Mouse (Mus musculus) bone marrow, adult 2 months (tissue): ENCODE data around the gene Mtmr14. TPM values are rescaled to one million over a fixed set of nuclear protein-coding genes. Genes with fewer than 3 reads are reported as not detected.

ENCODE experiments used
- H3K27ac ChIP-seq: fragments of 200-500 bp; 2 replicates; pipeline ENCODE4 v1.5.1; 2012; ENCODE audit warnings: low read depth, mild to moderate bottlenecking, control low read depth, inconsistent platforms, low read length; ENCODE audit not compliant: control insufficient read depth, poor library complexity, insufficient read depth
- H3K4me1 ChIP-seq: fragments of 200-500 bp; 2 replicates; pipeline ENCODE4 v1.6.1; 2011; ENCODE audit warnings: low read length; ENCODE audit not compliant: control insufficient read depth, insufficient read depth
- H3K4me3 ChIP-seq: fragments of 200-500 bp; replicated peaks from 2 replicates; pipeline ENCODE3; 2011; ENCODE audit warnings: mild to moderate bottlenecking, low read depth, low read length, control low read depth; ENCODE audit not compliant: control insufficient read depth
- CTCF ChIP-seq: fragments of 200-500 bp; IDR thresholded peaks from 2 replicates; pipeline ENCODE4 v1.5.1; 2011; ENCODE audit warnings: low read length, control low read depth; ENCODE audit not compliant: control insufficient read depth, insufficient read depth
- POLR2A ChIP-seq: fragments of 200-500 bp; IDR thresholded peaks from 2 replicates; pipeline ENCODE4 v1.6.1; 2011; ENCODE audit warnings: low read depth, mild to moderate bottlenecking, control low read depth, low read length, borderline replicate concordance; ENCODE audit not compliant: control insufficient read depth
- WGBS: fragments of 180-500 bp; shearing (Covaris S2); methylation state at CpG from one replicate; pipeline ENCODE4 v1.1.7; 2018; 5-methylcytosine and 5-hydroxymethylcytosine counted together
- polyA plus RNA-seq: library from polyadenylated mRNA; stranded (reverse); fragments of >200 nt; gene quantifications from 2 replicates; pipeline ENCODE4 v1.2.4, GENCODE M21; 2011; ENCODE audit warnings: low replicate concordance; ENCODE audit not compliant: missing spikeins, insufficient read depth, insufficient read length

Gene Mtmr14
- polyA plus RNA-seq, 1 experiment, result 35.8 TPM

DNA sequence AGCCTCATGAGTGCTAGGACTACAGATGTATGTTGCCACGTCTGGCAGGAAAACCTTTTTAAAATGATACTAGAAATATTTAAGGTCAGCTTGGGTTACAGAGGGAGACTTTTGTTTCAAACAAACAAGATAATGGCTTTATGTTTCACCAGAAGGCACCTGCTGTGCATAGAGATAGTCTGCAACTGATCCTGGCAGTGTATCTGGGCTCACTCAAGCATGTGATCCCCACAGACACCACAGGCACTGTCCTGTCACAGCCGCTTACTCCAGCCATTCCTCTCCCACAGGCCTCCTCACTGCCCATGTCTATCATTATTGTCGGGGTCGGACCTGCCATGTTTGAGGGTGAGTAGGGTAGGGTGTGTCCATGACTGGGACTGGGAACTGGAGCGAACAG lies 63.7 kb downstream of the Mtmr14 start:
- Histone ChIP-seq H3K4me1 (no peaks in the 10 kb centered on the region), H3K27ac (no peak overlapping the region), H3K4me3 (no peak overlapping the region)
- 75% methylated on average over 5 of the region's 5 CpGs for WGBS
- TF ChIP-seq POLR2A (no peak), CTCF (no peak)

DNA sequence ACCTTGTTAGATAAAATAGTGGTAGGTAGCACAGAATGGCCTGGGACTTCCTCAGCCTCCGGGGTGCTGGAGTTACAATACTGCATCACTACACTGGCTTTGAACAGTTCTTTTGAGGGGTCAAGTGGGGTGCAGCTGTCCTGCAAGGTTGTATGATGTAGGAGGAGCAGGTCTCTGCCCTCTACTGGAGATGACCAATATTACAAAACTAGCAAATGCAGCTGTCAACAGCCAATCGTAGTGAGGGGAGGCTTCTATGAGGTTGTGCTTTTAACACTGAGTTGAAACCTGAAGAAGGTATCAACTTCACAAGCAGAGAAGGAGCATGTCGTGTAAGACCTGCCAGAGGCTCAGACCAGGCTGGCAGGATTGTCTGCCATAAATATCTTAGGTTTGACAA lies 64.6 kb downstream of the Mtmr14 start:
- Histone ChIP-seq H3K4me1 (no peaks in the 10 kb centered on the region), H3K27ac (no peak overlapping the region), H3K4me3 (no peak overlapping the region)
- peak; percentile 57 for TF ChIP-seq CTCF
- TF ChIP-seq POLR2A, result no peak
- 8% methylated on average over 3 of the region's 3 CpGs for WGBS

GRCm38 (mm10) chr6:113306322-113306985 lies 68.8 kb downstream of the Mtmr14 start:
- TF ChIP-seq POLR2A (peak; percentile 69; the same call in 1 of the 2 replicates), CTCF (no peak)
- no peaks in the 10 kb centered on the region; the same call in 1 of the 2 replicates for H3K4me1 ChIP-seq
- under 1% methylated on average over 50 of the region's 50 CpGs for WGBS

GRCm38 (mm10) chr6:113306986-113307349 lies 69.3 kb downstream of the Mtmr14 start, which contains the start of gene Brpf1:
TSS of gene Brpf1 (plus strand) at chr6:113307137.
- Histone ChIP-seq H3K4me1 (no peaks in the 10 kb centered on the region; the same call in 1 of the 2 replicates), H3K4me3 (peak within 1 kb of the TSS; percentile 80), H3K27ac (peak within 1 kb of the TSS; percentile 99)
- WGBS, result under 1% methylated on average over 32 of the region's 32 CpGs
- TF ChIP-seq CTCF, result no peak
- peak; percentile 29; the same call in 1 of the 2 replicates for TF ChIP-seq POLR2A

More at GRCm38 (mm10) chr6:113306322-113306985, 68.8 kb downstream of the Mtmr14 start:
- H3K27ac ChIP-seq, result peak overlapping the region; percentile 99
- peak overlapping the region; percentile 80 for H3K4me3 ChIP-seq

- Histone ChIP-seq H3K4me3 (peak overlapping the region; percentile 80), H3K4me1 (no peaks in the 10 kb centered on the region; the same call in 1 of the 2 replicates), H3K27ac (peak overlapping the region; percentile 99)
- no peak for TF ChIP-seq CTCF
- TF ChIP-seq POLR2A, result peak; percentile 44; the same call in 1 of the 2 replicates
- WGBS, result 1% methylated on average over 34 of the region's 34 CpGs
Measured at GRCm38 (mm10) chr6:113307481-113308121, 70.0 kb downstream of the Mtmr14 start.

DNA sequence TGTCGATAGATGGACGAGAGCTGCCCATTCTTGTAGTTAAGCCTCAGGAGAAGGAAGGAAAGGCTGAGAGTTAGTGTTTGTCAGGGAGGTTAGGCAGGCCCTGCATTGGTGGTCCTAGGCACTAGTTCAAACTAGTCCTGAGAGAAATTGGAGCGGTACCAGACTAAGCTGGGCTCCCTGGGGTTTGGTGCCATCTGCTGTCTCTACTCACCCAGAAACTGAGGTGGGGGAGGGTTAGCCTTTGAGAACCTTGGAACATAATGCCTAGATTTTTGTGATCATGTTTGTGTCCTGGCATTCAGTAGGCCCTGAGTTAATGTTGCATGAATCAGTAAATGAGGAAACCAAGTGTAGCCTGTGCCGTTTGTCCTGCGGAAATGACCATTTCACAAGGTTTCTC lies 70.5 kb downstream of the Mtmr14 start:
- no peaks in the 10 kb centered on the region; the same call in 1 of the 2 replicates for H3K4me1 ChIP-seq
- H3K4me3 ChIP-seq, result peak overlapping the region; percentile 80
- TF ChIP-seq CTCF (peak; percentile 49; the same call in 1 of the 2 replicates), POLR2A (no peak)
- H3K27ac ChIP-seq, result peak overlapping the region; percentile 99; the same call in 1 of the 2 replicates
- WGBS, result 10% methylated on average over 5 of the region's 5 CpGs

DNA sequence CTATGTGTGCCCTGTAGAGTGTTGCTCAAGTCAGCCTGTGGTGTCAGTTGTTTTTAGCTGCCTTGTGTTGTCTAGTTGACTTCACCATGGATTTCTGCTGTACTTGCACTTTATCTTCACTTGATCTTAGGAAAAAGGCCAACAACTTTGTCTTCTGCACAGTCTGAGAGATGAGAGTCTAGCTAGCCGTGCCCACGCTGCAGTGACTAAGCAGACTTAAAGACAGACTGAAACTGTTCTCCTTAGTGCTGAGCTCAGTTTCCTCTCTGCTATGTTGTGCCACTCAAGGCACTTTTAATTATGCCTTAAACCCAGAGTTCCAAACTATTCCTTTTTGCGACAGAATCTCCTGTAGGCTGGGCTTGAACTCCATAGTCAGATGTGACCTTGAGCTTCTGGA lies 78.3 kb downstream of the Mtmr14 start:
- 86% methylated on average over 3 of the region's 3 CpGs for WGBS
- Histone ChIP-seq H3K4me3 (no peak overlapping the region), H3K4me1 (no peaks in the 10 kb centered on the region), H3K27ac (no peak overlapping the region)
- TF ChIP-seq CTCF, result no peak
- no peak for TF ChIP-seq POLR2A

DNA sequence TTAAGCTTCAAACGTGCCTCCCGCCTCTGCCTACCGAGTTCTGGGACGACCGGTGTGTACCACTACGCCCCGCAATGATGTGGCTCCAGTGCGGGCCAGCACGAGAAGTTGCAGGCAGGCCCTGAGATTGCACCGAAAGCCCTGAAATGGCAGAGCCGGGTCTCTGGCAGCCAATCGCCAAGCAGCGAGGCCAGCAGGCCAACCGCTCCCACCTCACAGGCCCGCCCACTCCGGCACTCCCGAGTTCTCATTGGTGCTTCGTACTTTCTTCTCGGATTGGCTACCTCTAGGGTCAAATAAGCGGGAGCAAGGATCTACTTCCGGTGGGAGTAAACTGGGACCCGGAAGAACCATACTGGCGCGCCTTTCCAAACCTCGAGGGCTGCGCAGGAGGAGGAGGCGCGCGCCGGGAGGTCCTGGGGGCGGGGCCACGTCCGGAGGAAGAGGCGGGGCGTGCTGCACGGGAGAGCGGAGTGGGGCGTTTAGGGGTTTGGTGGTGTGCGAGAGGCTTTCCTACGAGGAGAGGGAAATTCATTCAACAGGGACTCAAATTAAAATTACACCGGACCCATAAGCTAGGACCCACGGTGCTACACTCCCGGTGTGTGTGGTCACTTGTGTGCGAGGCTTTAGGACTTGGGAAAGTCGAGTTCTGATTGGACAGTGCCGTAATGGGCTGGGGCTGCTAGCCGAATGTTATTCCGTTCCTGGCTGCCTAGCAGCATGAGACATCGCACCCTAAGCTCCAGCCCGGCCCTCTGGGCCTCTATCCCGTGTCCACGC lies 89.1 kb downstream of the Mtmr14 start, which contains the start of gene Ogg1:
Ogg1 (plus strand) TSS at position 440 of the 783 bp plus-strand sequence.
- TF ChIP-seq CTCF, result no peak
- peak; percentile 83; the same call in 1 of the 2 replicates for TF ChIP-seq POLR2A
- peak within 1 kb of the TSS; percentile 92 for H3K4me3 ChIP-seq
- WGBS, result 1% methylated on average over 52 of the region's 52 CpGs
- H3K4me1 ChIP-seq, result peaks cover 3% of the 10 kb centered on the region
- H3K27ac ChIP-seq, result peak within 1 kb of the TSS; percentile 74
